Comparison of ENCODE assay signal across 8 mouse cellular contexts in genomic region chr17:50190131-50191015, GRCm38 (mm10). TPM values are rescaled to one million over a fixed set of nuclear protein-coding genes. Genes with fewer than 3 reads are reported as not detected.
DNase-seq lines count a peak whose midpoint lies in the region; ATAC-seq and TF ChIP-seq lines count a peak whose summit lies in the region.

TSS of gene Rftn1 (minus strand) at chr17:50190674.

- H3K27ac ChIP-seq in embryonic facial prominence, embryonic 15.5 days (replicated peaks), result 0 out of 2 replicates have a peak within 1 kb of the TSS, but pooled peaks have one; percentile 44
- H3K27ac ChIP-seq in heart, postnatal 0 days (ENCODE audit: low read depth), result peak within 1 kb of the TSS; percentile 84
- H3K27ac ChIP-seq in neural tube, embryonic 14.5 days (ENCODE audit: low read depth, low read length), result peak within 1 kb of the TSS; percentile 39; the same call in 1 of the 2 replicates

- peak; percentile 9 to 17 for DNase-seq in urinary bladder, adult 18-20 months (ENCODE audit: low spot score in 2 of 2)
- no peak for DNase-seq in urinary bladder, postnatal 10 days (ENCODE audit: low spot score)
- no peak for DNase-seq in heart, postnatal 0 days (ENCODE audit: low spot score)
- peak; percentile 62 to 69 for DNase-seq in kidney, postnatal 25 days
- DNase-seq in lung, adult 2 months, result peak; percentile 49
- DNase-seq in thymus, postnatal 25 days, result peak; percentile 83

- 2% methylated on average over 60 of the region's 79 CpGs for WGBS in embryonic facial prominence, embryonic 15.5 days
- WGBS in heart, postnatal 0 days, result 1% methylated on average over 49 of the region's 79 CpGs
- WGBS in lung, adult 2 months, result 2% methylated on average over 79 of the region's 79 CpGs
- 2% methylated on average over 70 of the region's 79 CpGs for WGBS in neural tube, embryonic 14.5 days

- H3K4me2 ChIP-seq in embryonic facial prominence, embryonic 15.5 days (replicated peaks), result peak within 1 kb of the TSS; percentile 99
- H3K4me2 ChIP-seq in heart, postnatal 0 days (ENCODE audit: low read depth, low read length), result peak within 1 kb of the TSS; percentile 95
- H3K4me2 ChIP-seq in neural tube, embryonic 14.5 days (ENCODE audit: low read depth, low read length), result peak within 1 kb of the TSS; percentile 100

- H3K36me3 ChIP-seq in embryonic facial prominence, embryonic 15.5 days, result no peaks in the 10 kb centered on the region
- H3K36me3 ChIP-seq in heart, postnatal 0 days (replicated peaks; ENCODE audit: control insufficient read depth, insufficient read depth, low read length), result no peaks in the 10 kb centered on the region
- H3K36me3 ChIP-seq in neural tube, embryonic 14.5 days (ENCODE audit: control insufficient read depth, insufficient read depth, low read length), result no peaks in the 10 kb centered on the region

- TF ChIP-seq POLR2A in lung, adult 2 months (IDR thresholded peaks at IDR 0.05; ENCODE audit: borderline replicate concordance, extremely low read depth, low read depth, low read length), result peak; percentile 24; the same call in 1 of the 2 replicates

- H3K27me3 ChIP-seq in embryonic facial prominence, embryonic 15.5 days, result peaks cover 27% of the 10 kb centered on the region
- no peaks in the 10 kb centered on the region for H3K27me3 ChIP-seq in heart, postnatal 0 days (ENCODE audit: control insufficient read depth, insufficient read depth, low read length)
- peaks cover 13% of the 10 kb centered on the region for H3K27me3 ChIP-seq in neural tube, embryonic 14.5 days (ENCODE audit: control insufficient read depth, insufficient read depth, low read length)

- no peak for TF ChIP-seq EP300 in heart, postnatal 0 days (IDR thresholded peaks at IDR 0.05; ENCODE audit: low read depth)

- H3K9ac ChIP-seq in embryonic facial prominence, embryonic 15.5 days, result peak within 1 kb of the TSS; percentile 63
- H3K9ac ChIP-seq in heart, postnatal 0 days (replicated peaks; ENCODE audit: low read depth, low read length), result peak within 1 kb of the TSS; percentile 82
- H3K9ac ChIP-seq in neural tube, embryonic 14.5 days (replicated peaks; ENCODE audit: low read depth, low read length), result peak within 1 kb of the TSS; percentile 65

- peak; percentile 69 for ATAC-seq in embryonic facial prominence, embryonic 15.5 days (ENCODE audit: insufficient number of reproducible peaks, low FRiP score, low TSS enrichment, low read depth)
- peak; percentile 70 for ATAC-seq in heart, postnatal 0 days (ENCODE audit: insufficient read depth, low read depth)
- peak; percentile 45 for ATAC-seq in neural tube, embryonic 14.5 days (ENCODE audit: low read depth)

- H3K4me1 ChIP-seq in embryonic facial prominence, embryonic 15.5 days, result peaks cover 19% of the 10 kb centered on the region
- H3K4me1 ChIP-seq in heart, postnatal 0 days (ENCODE audit: control insufficient read depth, insufficient read depth), result peaks cover 7% of the 10 kb centered on the region
- 0 out of 2 replicates have a peak, but pooled peaks cover 5% of the 10 kb centered on the region for H3K4me1 ChIP-seq in lung, adult 2 months (ENCODE audit: control insufficient read depth, insufficient read depth, low read length)
- peaks cover 10% of the 10 kb centered on the region for H3K4me1 ChIP-seq in neural tube, embryonic 14.5 days (ENCODE audit: control insufficient read depth, insufficient read depth, low read length)

- no peaks in the 10 kb centered on the region for H3K9me3 ChIP-seq in embryonic facial prominence, embryonic 15.5 days (replicated peaks)
- no peaks in the 10 kb centered on the region for H3K9me3 ChIP-seq in heart, postnatal 0 days (replicated peaks; ENCODE audit: control insufficient read depth, low read length)
- no peaks in the 10 kb centered on the region for H3K9me3 ChIP-seq in neural tube, embryonic 14.5 days (ENCODE audit: control insufficient read depth, low read length)

- peak within 1 kb of the TSS; percentile 71 for H3K4me3 ChIP-seq in embryonic facial prominence, embryonic 15.5 days (replicated peaks)
- H3K4me3 ChIP-seq in heart, postnatal 0 days (ENCODE audit: low read depth, low read length), result peak within 1 kb of the TSS; percentile 91
- H3K4me3 ChIP-seq in lung, adult 2 months (replicated peaks; ENCODE audit: extremely low read depth, low read depth, low read length), result peak within 1 kb of the TSS; percentile 56
- peak within 1 kb of the TSS; percentile 68 for H3K4me3 ChIP-seq in neural tube, embryonic 14.5 days (ENCODE audit: low read depth, low read length)

- no peak for TF ChIP-seq CTCF in heart, postnatal 0 days (IDR thresholded peaks at IDR 0.05; ENCODE audit: low read depth)
- no peak for TF ChIP-seq CTCF in lung, adult 2 months (IDR thresholded peaks at IDR 0.05; ENCODE audit: insufficient read depth, low read length)

RNA-seq across cellular contexts. Expression of gene Rftn1, which starts in this region (rescaled TPM):
- 18.4 and 21.4 TPM in 2 replicates for polyA plus RNA-seq in embryonic facial prominence, embryonic 15.5 days (2015; fragmentation: Nextera tagmentation; extraction: Ambion mirVana)
- total RNA-seq in heart, postnatal 0 days (2014; rRNA removed; ENCODE audit: low replicate concordance), result 54.8 and 59.5 TPM in 2 replicates
- 32.9 and 36.5 TPM in 2 replicates for polyA plus RNA-seq in heart, postnatal 0 days (2015; fragmentation: Nextera tagmentation; extraction: Ambion mirVana)
- polyA plus RNA-seq in lung, adult 2 months (2012; rRNA removed), result 32.4 and 49.5 TPM in 2 replicates
- polyA plus RNA-seq in neural tube, embryonic 14.5 days (2014; fragmentation: Nextera tagmentation; extraction: Ambion mirVana), result 20.0 and 20.4 TPM in 2 replicates

Comparison
In these comparisons a context has a peak if more than half of its experiments do, and no peak if none do; other contexts are left out.
1. DNase-seq: peak in urinary bladder, adult 18-20 months (2 of 2), kidney, postnatal 25 days (2 of 2), lung, adult 2 months (single experiment) and thymus, postnatal 25 days (single experiment); none in urinary bladder, postnatal 10 days (single experiment) and heart, postnatal 0 days (single experiment).
2. Peak in every context shown above with its lines, with median percentiles within 50 percentile points of each other: ATAC-seq, H3K27ac ChIP-seq, H3K4me2 ChIP-seq, H3K4me3 ChIP-seq and H3K9ac ChIP-seq.